Mouse (Mus musculus): ENCODE data around the gene Cnn2.
A peak's percentile ranks its signal among the peaks of the same experiment; 100 is the strongest.
"Not testable (repeated sequence)": the region's sequence is repeated elsewhere in the genome, so short reads cannot be mapped to it uniquely, and the experiment has no call there.

Gene Cnn2

DNA sequence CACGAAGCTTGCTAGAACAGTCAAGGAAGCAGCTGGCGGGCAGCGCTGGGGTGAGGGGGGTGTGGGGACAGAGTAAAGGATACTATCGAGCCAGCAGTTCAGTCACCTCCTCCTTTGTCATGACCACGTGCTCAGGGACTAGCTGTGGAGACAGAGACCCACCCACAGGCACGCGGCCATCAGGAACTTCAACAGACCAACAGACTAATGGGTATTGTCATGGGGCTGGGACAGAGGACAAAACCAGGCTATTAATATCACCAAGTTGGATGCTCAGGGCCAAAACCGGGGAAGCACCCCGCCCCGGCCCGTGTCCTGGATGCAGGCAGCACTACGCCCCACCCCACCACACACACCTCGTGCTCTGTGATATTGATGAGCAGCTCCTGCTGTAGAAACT, 48.4 kb downstream of the Cnn2 start:
- no peak for DNase-seq (ENCODE audit: low spot score in 2 of 2)

- DNase-seq (ENCODE audit: low spot score in 2 of 2), result peak; percentile 96
Observed at GRCm38 (mm10) chr10:80039559-80039979, 51.2 kb downstream of the Cnn2 start, which contains the start of gene Polr2e. TSS of gene Polr2e (minus strand) at chr10:80039795.

GRCm38 (mm10) chr10:80041409-80042060, 53.2 kb downstream of the Cnn2 start:
- DNase-seq (ENCODE audit: low spot score in 2 of 2), result not testable (repeated sequence)

GRCm38 (mm10) chr10:80044087-80044486, 55.7 kb downstream of the Cnn2 start:
- no peak for DNase-seq (ENCODE audit: low spot score in 2 of 2)

GRCm38 (mm10) chr10:80045364-80045763, 57.0 kb downstream of the Cnn2 start:
- not testable (repeated sequence) for DNase-seq (ENCODE audit: low spot score in 2 of 2)
